Mouse (Mus musculus): ENCODE data around the gene Specc1. TPM values are rescaled to one million over a fixed set of nuclear protein-coding genes. Genes with fewer than 3 reads are reported as not detected.
A peak's percentile ranks its signal among the peaks of the same experiment; 100 is the strongest.

The Specc1 gene
- polyA plus RNA-seq, 1 experiment = 28.9 TPM

DNA sequence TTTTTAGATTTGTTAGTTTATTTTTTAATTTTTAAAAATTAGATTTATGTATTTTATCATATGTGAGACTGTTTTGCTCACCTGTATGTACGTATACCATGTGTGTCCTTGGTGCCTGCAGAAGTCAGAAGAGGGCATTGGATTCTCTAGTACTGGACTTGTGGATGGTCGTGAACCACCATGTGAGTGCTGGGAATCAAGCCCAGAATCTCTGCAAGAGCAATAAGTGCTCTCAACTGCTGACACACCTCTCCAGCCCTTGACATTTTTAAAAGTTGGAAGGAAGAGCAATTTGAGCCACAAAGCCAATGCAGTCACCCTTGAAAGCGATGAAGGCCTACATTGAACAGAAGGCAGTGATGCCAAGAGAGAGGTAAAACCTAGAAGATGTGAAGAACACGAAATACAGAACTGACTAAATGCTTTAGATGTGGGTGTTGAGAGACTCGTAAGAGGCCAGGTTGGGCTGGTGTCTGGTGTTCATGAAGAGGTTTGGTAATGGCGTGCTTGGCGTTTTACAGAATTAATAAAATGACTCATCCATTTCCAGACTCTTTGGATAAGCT lies 117.1 kb downstream of the Specc1 start:
- DNase-seq (ENCODE audit: low read depth in 1 of 2, low spot score in 2 of 2) = no peak
- no peaks in the 10 kb centered on the region for H3K36me3 ChIP-seq (ENCODE audit: control insufficient read depth, insufficient read depth, low read length)
- H3K27me3 ChIP-seq (ENCODE audit: control insufficient read depth, insufficient read depth, low read length) = 0 out of 2 replicates have a peak, but pooled peaks cover 2% of the 10 kb centered on the region
- no peak overlapping the region for H3K4me3 ChIP-seq (ENCODE audit: extremely low read depth, insufficient read depth, insufficient read length)
- H3K27ac ChIP-seq (ENCODE audit: insufficient read depth, low read length) = no peak overlapping the region
- WGBS = 95% methylated on average over 7 of the region's 7 CpGs
- TF ChIP-seq POLR2A (IDR thresholded peaks at IDR 0.05; ENCODE audit: low read depth, low read length) (no peak), CTCF (IDR thresholded peaks at IDR 0.05; ENCODE audit: extremely low read depth, insufficient read depth, insufficient read length, insufficient replicate concordance) (no peak)
- no peaks in the 10 kb centered on the region; the same call in none of the 2 replicates for H3K4me1 ChIP-seq (ENCODE audit: control insufficient read depth, insufficient read depth, insufficient read length)

DNA sequence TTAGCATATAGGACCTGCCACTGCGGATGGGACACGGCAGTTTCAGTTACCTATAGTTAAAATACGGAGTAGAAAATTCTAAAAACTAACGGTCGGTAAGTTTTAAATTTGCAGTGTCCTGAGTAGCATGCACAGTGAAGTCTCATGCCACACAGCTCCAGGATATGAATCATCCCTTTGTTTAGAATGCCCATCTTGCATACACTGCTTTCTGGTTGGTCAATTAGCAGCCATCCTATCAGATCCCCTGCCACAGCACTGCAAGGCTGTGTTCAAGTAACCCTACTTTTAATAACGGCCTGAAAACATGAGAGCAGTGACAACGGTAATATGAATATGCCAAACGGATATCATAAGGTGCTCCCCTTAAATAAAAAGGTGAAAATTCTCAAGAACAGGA lies 118.0 kb downstream of the Specc1 start:
- TF ChIP-seq POLR2A (IDR thresholded peaks at IDR 0.05; ENCODE audit: low read depth, low read length) (no peak), CTCF (IDR thresholded peaks at IDR 0.05; ENCODE audit: extremely low read depth, insufficient read depth, insufficient read length, insufficient replicate concordance) (no peak)
- H3K36me3 ChIP-seq (ENCODE audit: control insufficient read depth, insufficient read depth, low read length) = no peaks in the 10 kb centered on the region
- no peak for DNase-seq (ENCODE audit: low read depth in 1 of 2, low spot score in 2 of 2)
- no peak overlapping the region for H3K4me3 ChIP-seq (ENCODE audit: extremely low read depth, insufficient read depth, insufficient read length)
- 94% methylated on average over 8 of the region's 8 CpGs for WGBS
- H3K4me1 ChIP-seq (ENCODE audit: control insufficient read depth, insufficient read depth, insufficient read length) = no peaks in the 10 kb centered on the region; the same call in none of the 2 replicates
- 0 out of 2 replicates have a peak, but pooled peaks cover 2% of the 10 kb centered on the region for H3K27me3 ChIP-seq (ENCODE audit: control insufficient read depth, insufficient read depth, low read length)
- H3K27ac ChIP-seq (ENCODE audit: insufficient read depth, low read length) = no peak overlapping the region

DNA sequence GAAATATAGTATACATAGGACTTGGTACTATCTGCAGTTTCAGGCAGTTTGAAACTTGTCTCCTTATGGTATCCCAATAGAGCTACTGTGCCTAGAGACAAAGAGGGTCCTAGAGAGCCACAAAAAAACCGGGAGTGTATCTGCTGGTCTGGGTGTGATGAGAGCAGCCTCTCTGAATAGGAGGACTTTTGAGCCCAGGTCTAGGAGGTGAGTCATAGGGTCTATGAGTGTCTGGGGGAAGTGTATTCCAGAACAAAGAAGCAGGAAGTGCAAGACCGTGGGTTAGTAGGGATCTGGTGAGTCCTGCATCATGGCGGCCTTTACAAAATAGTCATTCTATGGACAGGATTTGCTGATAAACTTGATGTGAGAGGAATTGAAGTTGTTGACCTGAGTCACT lies 118.5 kb downstream of the Specc1 start:
- DNase-seq (ENCODE audit: low read depth in 1 of 2, low spot score in 2 of 2) = no peak
- 0 out of 2 replicates have a peak, but pooled peaks cover 2% of the 10 kb centered on the region for H3K27me3 ChIP-seq (ENCODE audit: control insufficient read depth, insufficient read depth, low read length)
- H3K36me3 ChIP-seq (ENCODE audit: control insufficient read depth, insufficient read depth, low read length) = no peaks in the 10 kb centered on the region
- 84% methylated on average over 3 of the region's 3 CpGs for WGBS
- TF ChIP-seq POLR2A (IDR thresholded peaks at IDR 0.05; ENCODE audit: low read depth, low read length) (no peak), CTCF (IDR thresholded peaks at IDR 0.05; ENCODE audit: extremely low read depth, insufficient read depth, insufficient read length, insufficient replicate concordance) (no peak)
- no peak overlapping the region for H3K27ac ChIP-seq (ENCODE audit: insufficient read depth, low read length)
- no peaks in the 10 kb centered on the region; the same call in none of the 2 replicates for H3K4me1 ChIP-seq (ENCODE audit: control insufficient read depth, insufficient read depth, insufficient read length)
- no peak overlapping the region for H3K4me3 ChIP-seq (ENCODE audit: extremely low read depth, insufficient read depth, insufficient read length)

DNA sequence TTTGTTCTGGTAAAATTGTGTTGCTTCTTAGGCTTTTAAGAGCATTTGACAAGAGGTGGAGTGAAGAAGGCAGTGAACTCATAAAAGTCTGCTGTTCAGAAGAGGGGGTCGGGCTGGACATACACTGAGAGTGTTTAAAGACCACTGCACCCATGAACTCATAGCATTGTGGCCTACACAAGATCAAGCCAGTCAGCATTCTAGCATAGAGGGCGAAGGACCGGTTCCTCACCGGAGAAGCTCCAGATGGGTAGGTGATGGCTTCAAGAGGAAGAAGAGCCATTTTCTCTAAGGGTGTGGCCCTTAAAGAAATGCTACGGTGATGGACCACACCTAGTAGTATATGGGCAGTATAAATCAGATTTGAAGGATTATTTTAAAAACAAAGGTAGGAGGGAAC lies 119.0 kb downstream of the Specc1 start:
- H3K4me1 ChIP-seq (ENCODE audit: control insufficient read depth, insufficient read depth, insufficient read length) = no peaks in the 10 kb centered on the region; the same call in none of the 2 replicates
- no peaks in the 10 kb centered on the region for H3K36me3 ChIP-seq (ENCODE audit: control insufficient read depth, insufficient read depth, low read length)
- WGBS = 94% methylated on average over 5 of the region's 5 CpGs

DNA sequence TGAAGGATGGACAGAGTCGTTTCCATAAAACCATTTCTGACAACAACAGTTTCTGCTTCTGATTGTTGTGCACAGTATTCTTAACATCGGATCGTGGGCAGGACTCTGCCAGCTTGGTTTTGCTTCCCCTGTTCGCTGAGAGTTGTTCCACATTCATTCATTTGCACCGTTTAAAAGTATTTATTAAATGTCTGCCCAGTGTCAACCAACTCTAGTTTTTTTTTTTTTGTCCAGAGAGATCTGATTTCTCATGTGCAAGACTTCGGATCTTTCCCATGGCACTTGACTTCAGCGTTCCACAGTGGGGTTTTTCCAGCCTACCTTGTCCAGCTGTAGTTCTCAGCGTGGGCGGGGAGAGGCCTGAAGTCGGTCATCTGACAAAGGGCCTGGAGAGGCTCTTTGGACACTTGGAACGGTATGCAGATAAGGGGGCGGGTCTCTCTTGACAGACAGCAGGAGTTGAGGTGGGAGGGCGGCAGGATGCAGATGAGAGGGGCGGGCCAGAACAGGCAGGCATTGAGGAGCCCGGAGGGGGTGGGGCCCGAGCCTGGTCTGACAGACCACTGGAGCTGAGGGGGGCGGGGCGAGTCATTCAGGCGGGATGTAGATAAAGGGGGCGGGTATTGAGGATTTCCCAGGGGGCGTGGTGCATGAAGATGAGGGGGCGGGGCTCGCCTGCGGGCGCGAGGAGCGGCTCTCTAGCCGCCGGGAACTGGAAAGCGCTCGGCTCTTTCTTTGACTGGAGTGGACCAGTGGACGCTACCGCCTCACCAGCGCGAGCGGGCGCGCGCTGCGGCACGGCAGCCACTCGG lies 120.0 kb downstream of the Specc1 start:
- no peak for TF ChIP-seq CTCF (IDR thresholded peaks at IDR 0.05; ENCODE audit: extremely low read depth, insufficient read depth, insufficient read length, insufficient replicate concordance)
- TF ChIP-seq POLR2A (IDR thresholded peaks at IDR 0.05; ENCODE audit: low read depth, low read length) = no peak
- WGBS = 11% methylated on average over 40 of the region's 42 CpGs
- H3K27me3 ChIP-seq (ENCODE audit: control insufficient read depth, insufficient read depth, low read length) = 0 out of 2 replicates have a peak, but pooled peaks cover 2% of the 10 kb centered on the region
- H3K4me3 ChIP-seq (ENCODE audit: extremely low read depth, insufficient read depth, insufficient read length) = peak overlapping the region; percentile 61
- no peaks in the 10 kb centered on the region; the same call in none of the 2 replicates for H3K4me1 ChIP-seq (ENCODE audit: control insufficient read depth, insufficient read depth, insufficient read length)
- H3K36me3 ChIP-seq (ENCODE audit: control insufficient read depth, insufficient read depth, low read length) = no peaks in the 10 kb centered on the region
- peak; percentile 49 to 81 for DNase-seq (ENCODE audit: low read depth in 1 of 2, low spot score in 2 of 2)
- no peak overlapping the region for H3K27ac ChIP-seq (ENCODE audit: insufficient read depth, low read length)

More for the DNA sequence above, 119.0 kb downstream of the Specc1 start:
- H3K27ac ChIP-seq (ENCODE audit: insufficient read depth, low read length) = no peak overlapping the region
- TF ChIP-seq POLR2A (IDR thresholded peaks at IDR 0.05; ENCODE audit: low read depth, low read length) = no peak
- no peak for TF ChIP-seq CTCF (IDR thresholded peaks at IDR 0.05; ENCODE audit: extremely low read depth, insufficient read depth, insufficient read length, insufficient replicate concordance)
- no peak for DNase-seq (ENCODE audit: low read depth in 1 of 2, low spot score in 2 of 2)
- H3K4me3 ChIP-seq (ENCODE audit: extremely low read depth, insufficient read depth, insufficient read length) = no peak overlapping the region
- 0 out of 2 replicates have a peak, but pooled peaks cover 2% of the 10 kb centered on the region for H3K27me3 ChIP-seq (ENCODE audit: control insufficient read depth, insufficient read depth, low read length)

DNA sequence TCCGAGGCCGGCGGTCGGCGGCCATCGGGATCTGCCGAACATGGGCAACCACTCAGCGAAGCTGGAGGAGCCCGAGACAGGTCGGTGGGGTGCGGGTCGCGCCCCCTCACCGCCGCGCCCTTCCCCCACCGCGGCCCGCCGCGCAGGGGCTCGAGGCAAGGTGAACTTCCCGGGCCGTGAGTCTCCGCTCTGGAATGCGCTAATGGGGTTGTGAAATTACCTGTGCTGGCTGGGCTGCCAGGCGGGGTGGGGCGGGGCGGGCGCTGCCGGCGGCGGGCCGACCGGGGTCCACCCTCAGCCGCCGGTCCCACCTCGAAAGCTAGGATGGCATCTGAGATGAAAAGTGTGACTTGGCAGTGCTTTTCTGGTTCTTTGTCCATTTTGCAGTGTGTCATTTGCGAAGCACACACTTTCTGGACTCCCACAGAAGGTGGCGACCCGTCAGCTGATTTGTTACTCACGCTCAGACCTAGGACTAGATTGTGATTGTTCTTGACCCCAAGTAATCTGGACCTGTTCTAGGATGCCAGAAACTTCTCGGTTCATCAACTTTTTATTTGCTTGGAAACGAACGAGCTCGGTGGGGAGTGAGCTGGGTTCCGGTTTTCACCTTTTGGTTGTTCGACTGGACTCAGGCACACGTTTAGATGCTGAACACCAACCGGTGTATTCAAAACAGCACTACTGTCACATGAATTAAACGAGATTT lies 120.7 kb downstream of the Specc1 start:
- H3K27me3 ChIP-seq (ENCODE audit: control insufficient read depth, insufficient read depth, low read length) = 0 out of 2 replicates have a peak, but pooled peaks cover 2% of the 10 kb centered on the region
- peak overlapping the region; percentile 61 for H3K4me3 ChIP-seq (ENCODE audit: extremely low read depth, insufficient read depth, insufficient read length)
- no peaks in the 10 kb centered on the region; the same call in none of the 2 replicates for H3K4me1 ChIP-seq (ENCODE audit: control insufficient read depth, insufficient read depth, insufficient read length)
- DNase-seq (ENCODE audit: low read depth in 1 of 2, low spot score in 2 of 2) = no peak
- no peak for TF ChIP-seq CTCF (IDR thresholded peaks at IDR 0.05; ENCODE audit: extremely low read depth, insufficient read depth, insufficient read length, insufficient replicate concordance)
- TF ChIP-seq POLR2A (IDR thresholded peaks at IDR 0.05; ENCODE audit: low read depth, low read length) = no peak
- no peak overlapping the region for H3K27ac ChIP-seq (ENCODE audit: insufficient read depth, low read length)
- no peaks in the 10 kb centered on the region for H3K36me3 ChIP-seq (ENCODE audit: control insufficient read depth, insufficient read depth, low read length)
- 3% methylated on average over 51 of the region's 51 CpGs for WGBS

Measured in spleen, adult 2 months (tissue).